Mouse (Mus musculus): Measurements from ENCODE around the gene AL732309.1.

The AL732309.1 gene

GRCm38 (mm10) chr2:25238106-25238505 is 8.6 kb downstream of the AL732309.1 start:
- no peak for DNase-seq (ENCODE audit: low spot score)

- peak; percentile 79 for DNase-seq (ENCODE audit: low spot score)
These were observed 9.1 kb downstream of the AL732309.1 start for GRCm38 (mm10) chr2:25237522-25237921.

DNA sequence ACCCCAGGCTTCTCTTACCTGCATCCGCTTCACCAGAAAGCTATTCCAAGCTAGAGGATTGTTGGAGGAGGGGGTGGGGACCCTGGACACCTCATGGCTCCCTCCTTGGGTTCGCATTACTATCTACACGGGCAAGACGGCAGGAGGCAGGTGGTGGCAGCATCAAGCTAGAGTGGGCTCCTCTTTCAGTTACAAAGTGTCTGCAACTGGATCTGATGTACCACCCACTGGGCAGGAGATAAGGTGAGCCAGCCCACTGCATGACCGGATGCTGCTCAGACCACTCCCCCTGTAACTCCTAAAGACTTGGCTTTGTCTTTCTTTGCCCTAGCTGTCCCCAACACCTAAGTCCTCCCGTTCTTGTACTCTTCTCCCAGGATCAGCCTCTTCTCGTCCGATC is 10.0 kb downstream of the AL732309.1 start, which contains the start of gene Rnf224:
Gene Rnf224, minus strand, starts transcription at position 174 of the 400 bp plus-strand sequence.
- DNase-seq (ENCODE audit: low spot score) = no peak

DNA sequence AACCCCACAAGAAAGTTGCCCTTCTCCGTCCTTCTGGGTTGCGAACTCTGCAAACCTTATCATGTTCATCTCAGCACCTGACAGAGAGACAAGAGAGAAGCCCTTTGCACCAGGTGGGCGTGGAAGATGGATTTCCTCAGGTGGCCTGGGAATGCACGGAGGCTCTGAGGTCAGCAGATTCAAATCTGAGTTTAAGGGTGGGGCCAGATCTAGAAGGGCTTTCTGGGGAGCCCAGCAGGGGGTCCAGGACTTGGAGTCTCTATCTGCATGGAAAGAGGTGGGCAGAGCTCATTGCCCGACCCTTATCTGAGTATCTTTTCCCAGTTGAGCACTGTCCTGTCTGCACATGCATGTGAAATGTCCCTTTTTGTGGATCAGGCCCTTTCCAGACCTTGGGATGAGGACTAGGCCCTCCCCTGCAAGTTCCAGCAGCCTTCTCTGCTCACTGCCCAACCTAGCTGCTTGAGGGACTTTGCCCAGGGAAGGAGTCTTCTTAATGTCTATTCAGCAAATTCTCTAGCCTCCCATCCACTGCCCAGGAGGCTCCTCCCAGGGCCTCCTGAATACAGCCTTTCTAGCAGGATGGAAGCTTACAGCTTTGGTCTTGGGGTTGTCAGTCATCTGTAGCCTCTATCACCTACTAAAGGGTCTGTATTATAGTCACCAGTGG is 12.0 kb downstream of the AL732309.1 start:
- DNase-seq (ENCODE audit: low spot score) = no peak

GRCm38 (mm10) chr2:25234050-25234449 is 12.6 kb downstream of the AL732309.1 start, which contains the start of gene Slc34a3:
Gene Slc34a3 (minus strand): TSS chr2:25234364.
- no peak for DNase-seq (ENCODE audit: low spot score)

DNA sequence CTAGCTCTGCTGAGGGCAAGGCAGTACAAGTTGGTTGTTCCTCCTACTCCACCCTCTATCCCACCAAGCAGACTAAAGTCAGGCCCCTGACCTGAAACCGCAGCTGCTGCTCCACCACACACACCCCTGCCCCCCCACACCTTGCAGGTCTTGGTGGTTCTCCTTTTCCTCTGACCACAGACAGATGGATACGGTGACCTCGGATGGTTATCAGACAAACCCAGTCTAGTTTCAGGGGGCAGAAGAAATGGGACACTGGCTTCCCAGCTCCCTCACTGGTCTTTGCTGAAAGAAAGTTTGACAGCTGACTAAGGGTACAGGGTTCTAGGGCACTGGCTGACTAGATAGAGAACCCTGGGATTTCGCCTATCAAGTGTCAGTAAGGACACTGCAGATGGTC is 13.2 kb downstream of the AL732309.1 start:
- DNase-seq (ENCODE audit: low spot score) = no peak

GRCm38 (mm10) chr2:25231038-25231437 is 15.6 kb downstream of the AL732309.1 start:
- DNase-seq (ENCODE audit: low spot score) = no peak

DNA sequence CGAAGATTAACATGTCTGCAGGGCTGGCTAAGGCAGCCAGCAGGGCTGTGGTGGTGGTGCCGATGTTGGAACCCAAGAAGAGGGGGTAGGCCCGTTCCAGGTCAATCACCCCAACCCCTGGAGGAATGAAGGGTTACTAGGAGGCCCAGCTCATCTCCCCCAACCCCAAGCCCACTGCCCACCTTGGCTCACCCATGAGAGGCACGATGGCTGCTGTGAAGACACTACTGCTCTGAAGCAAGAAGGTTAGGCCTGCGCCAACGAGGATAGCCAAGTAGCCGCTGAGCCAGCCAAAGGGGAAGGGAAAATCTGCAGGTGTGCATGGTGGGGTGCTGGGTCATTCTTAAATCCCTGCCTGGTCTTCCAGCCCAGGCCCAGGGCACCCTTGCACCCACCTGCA is 16.1 kb downstream of the AL732309.1 start:
- no peak for DNase-seq (ENCODE audit: low spot score)

- DNase-seq (ENCODE audit: low spot score) = no peak
These were observed 17.1 kb downstream of the AL732309.1 start for GRCm38 (mm10) chr2:25229582-25229981.

GRCm38 (mm10) chr2:25228995-25229530 is 17.6 kb downstream of the AL732309.1 start:
- no peak for DNase-seq (ENCODE audit: low spot score)

- peak; percentile 95 for DNase-seq (ENCODE audit: low spot score)
These were observed 18.2 kb downstream of the AL732309.1 start for GRCm38 (mm10) chr2:25228431-25228889.

DNA sequence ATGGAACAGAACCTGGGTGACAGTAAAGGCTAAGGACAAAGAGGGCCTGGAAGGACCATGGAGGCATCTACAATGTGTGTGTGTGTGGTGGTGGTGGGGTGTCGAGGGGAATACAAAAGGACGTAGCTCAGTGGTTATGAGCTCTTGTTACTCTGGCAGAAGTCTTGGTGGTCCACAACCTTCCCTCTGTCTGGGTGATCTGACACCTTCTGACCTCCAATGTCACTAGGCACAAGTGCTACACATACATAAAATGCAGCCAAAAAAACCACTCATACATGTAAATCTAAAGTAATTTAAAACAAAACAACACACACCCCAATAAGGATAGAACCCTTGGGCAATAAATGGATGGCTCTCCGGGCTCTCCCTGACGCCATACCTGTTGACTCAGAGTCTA is 19.3 kb downstream of the AL732309.1 start:
- DNase-seq (ENCODE audit: low spot score) = no peak

DNA sequence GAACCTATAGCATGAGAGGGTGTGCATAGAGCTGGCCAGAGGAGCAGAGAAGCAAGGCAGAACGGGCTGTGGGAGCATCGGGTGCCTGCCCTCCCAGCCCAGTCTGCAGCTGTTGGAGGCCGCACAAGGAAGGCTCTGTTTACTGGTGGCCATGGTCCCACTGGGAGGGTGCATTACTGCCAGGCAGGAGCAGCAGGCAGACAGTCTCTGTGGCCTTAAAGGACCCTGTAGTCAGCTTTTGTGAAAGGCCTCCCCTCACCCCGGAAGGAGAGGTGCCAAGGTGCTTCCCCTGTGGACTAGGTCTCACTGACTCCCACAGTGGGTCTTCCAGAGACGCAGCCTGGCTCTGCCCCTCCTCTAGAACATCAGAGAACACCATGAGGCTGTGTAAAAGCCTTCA is 19.8 kb downstream of the AL732309.1 start:
- no peak for DNase-seq (ENCODE audit: low spot score)

- DNase-seq (ENCODE audit: low spot score) = no peak
These were observed 20.8 kb downstream of the AL732309.1 start for GRCm38 (mm10) chr2:25225811-25226379.

- peak; percentile 100 for DNase-seq (ENCODE audit: low spot score)
These were observed 21.6 kb downstream of the AL732309.1 start for GRCm38 (mm10) chr2:25224766-25225752.

DNA sequence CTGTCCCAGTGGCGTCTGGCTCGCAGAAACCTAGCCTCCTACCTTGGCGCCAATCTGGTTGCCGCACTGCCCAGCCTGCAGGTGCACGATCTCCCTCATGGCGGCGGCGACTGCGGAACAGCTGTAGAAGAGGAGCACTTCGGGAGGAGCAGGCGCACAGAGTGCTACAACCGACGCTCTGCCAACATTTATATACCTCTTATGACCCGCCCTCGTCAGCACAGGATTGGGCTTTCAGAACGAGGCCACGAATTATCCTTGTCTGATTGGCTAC is 22.2 kb downstream of the AL732309.1 start, which contains the start of gene Tubb4b:
Gene Tubb4b, minus strand, starts transcription at position 211 of the 274 bp plus-strand sequence.
- no peak for DNase-seq (ENCODE audit: low spot score)

GRCm38 (mm10) chr2:25223681-25224491 is 22.8 kb downstream of the AL732309.1 start:
- peak; percentile 87 for DNase-seq (ENCODE audit: low spot score)

- no peak for DNase-seq (ENCODE audit: low spot score)
These were observed 25.3 kb downstream of the AL732309.1 start for GRCm38 (mm10) chr2:25221331-25221772.

DNA sequence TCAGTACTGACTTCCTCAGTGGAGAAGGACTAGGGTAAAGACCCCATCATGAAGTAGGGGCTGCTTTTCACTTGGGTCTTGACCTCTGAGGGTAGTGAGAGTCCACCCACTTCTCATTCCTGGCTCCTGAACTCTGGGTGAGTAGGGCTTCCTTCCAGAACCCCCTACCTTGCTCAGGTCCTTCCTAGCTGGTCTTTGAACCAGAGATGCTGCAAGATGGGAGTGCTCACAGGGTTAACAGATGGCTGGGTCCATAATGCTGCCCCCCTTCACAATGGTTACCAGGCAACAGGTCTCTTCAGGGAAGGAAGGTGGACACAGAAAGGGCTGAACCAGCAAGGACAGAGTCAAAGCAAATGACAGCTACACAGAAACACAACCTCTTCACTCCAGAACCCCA is 28.2 kb downstream of the AL732309.1 start, which contains the start of gene Fam166a:
Gene Fam166a, plus strand, starts transcription at position 301 of the 400 bp plus-strand sequence.
- DNase-seq (ENCODE audit: low spot score) = no peak

GRCm38 (mm10) chr2:25217666-25218065 is 29.0 kb downstream of the AL732309.1 start:
- no peak for DNase-seq (ENCODE audit: low spot score)

- no peak for DNase-seq (ENCODE audit: low spot score)
These were observed 32.2 kb downstream of the AL732309.1 start, which contains the start of gene Stpg3 for GRCm38 (mm10) chr2:25214444-25214843. Gene Stpg3 (minus strand): TSS chr2:25214637.

Data from lung, postnatal 25 days (tissue).